Mouse (Mus musculus): ENCODE data around the gene Drd2.

Gene Drd2

GRCm38 (mm10) chr9:49456136-49456535 is 115.7 kb downstream of the Drd2 start:
- DNase-seq: no peak

All from thymus, postnatal 4 days (tissue).